Mouse (Mus musculus): Measurements from ENCODE around the gene Akap6. TPM values are rescaled to one million over a fixed set of nuclear protein-coding genes. Genes with fewer than 3 reads are reported as not detected.

The Akap6 gene
- total and polyA plus RNA-seq, 2 experiments from 2014 or later: 21.3 to 77.3 TPM

DNA sequence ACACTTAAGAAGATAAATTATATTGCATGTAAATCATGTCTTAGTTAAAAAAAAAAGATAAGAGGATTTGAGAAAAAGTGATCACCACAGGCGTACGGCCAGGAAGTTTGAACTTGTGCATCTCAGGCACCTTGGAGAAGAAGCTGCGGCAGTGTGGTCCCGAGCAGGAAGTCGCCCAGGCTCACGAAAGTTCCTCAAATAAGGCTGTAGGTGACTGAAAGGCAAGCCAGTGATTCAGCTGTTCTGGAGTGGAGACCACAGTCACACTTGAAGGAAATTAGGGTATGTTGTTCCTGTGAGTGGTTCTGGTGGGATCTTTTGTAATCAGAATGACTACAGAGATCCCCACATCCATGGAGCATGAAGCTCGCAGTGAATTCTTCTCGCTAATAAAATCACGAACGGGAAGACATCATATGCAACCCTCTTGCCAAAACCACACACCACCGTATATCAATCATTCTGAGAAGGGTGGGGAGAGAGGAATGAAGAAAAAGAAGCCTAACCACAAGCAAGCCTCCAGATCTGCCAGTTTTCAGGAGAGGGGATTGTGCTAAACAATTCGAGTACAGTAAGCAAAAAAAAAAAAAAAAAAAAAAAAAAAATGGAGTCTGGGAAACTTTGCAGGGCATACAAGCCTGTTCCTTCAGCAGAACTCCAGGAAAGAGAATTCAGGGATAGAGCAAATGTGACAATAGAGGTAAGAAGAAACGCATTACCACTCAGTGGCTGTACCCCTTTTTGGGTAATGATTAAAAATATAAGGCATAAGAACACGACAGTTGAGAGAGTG is 130.0 kb downstream of the Akap6 start:
- DNase-seq (ENCODE audit: low spot score) (no peak), ATAC-seq (no peak)
- Histone ChIP-seq H3K4me2 (ENCODE audit: low read depth, low read length) (no peak overlapping the region), H3K9me3 (ENCODE audit: low read length) (no peaks in the 10 kb centered on the region), H3K9ac (replicated peaks; ENCODE audit: low read length) (no peak overlapping the region), H3K36me3 (ENCODE audit: insufficient read depth, low read length) (no peaks in the 10 kb centered on the region), H3K4me3 (ENCODE audit: low read length) (no peak overlapping the region), H3K27me3 (ENCODE audit: insufficient read depth, low read length) (no peaks in the 10 kb centered on the region), H3K4me1 (ENCODE audit: insufficient read depth, low read length) (no peaks in the 10 kb centered on the region), H3K27ac (no peak overlapping the region)
- WGBS: 67% methylated on average over 14 of the region's 14 CpGs
- TF ChIP-seq CTCF (IDR thresholded peaks at IDR 0.05; ENCODE audit: low read depth): no peak

DNA sequence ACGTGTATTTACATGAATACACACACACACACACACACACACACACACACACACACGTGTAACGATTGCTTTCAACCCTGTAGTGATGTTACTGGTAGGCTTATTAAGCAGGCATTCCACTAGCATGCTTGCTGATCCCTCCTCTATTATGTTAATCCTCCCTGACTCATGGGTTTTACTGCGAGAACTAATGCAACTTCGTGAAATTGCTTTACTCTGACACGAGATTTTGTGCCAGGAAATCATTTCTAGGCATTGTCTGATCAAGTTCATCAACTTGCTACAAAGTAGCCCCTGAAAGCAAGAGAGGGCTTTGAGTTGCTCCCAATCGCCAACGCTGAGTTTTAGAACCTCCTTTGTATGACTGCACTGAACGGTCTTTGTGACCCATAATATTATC is 132.6 kb downstream of the Akap6 start:
- H3K4me2 ChIP-seq (ENCODE audit: low read depth, low read length): no peak overlapping the region
- no peaks in the 10 kb centered on the region for H3K27me3 ChIP-seq (ENCODE audit: insufficient read depth, low read length)
- DNase-seq (ENCODE audit: low spot score) (no peak), ATAC-seq (no peak)
- H3K27ac ChIP-seq: 0 out of 2 replicates have a peak overlapping the region, but pooled peaks have one; percentile 4
- no peaks in the 10 kb centered on the region for H3K9me3 ChIP-seq (ENCODE audit: low read length)
- H3K9ac ChIP-seq (replicated peaks; ENCODE audit: low read length): no peak overlapping the region
- WGBS: 24% methylated on average over 9 of the region's 9 CpGs
- no peak for TF ChIP-seq CTCF (IDR thresholded peaks at IDR 0.05; ENCODE audit: low read depth)
- H3K4me3 ChIP-seq (ENCODE audit: low read length): no peak overlapping the region
- peaks cover 13% of the 10 kb centered on the region; the same call in 1 of the 2 replicates for H3K4me1 ChIP-seq (ENCODE audit: insufficient read depth, low read length)
- H3K36me3 ChIP-seq (ENCODE audit: insufficient read depth, low read length): no peaks in the 10 kb centered on the region

- Histone ChIP-seq H3K9ac (replicated peaks; ENCODE audit: low read length) (no peak overlapping the region), H3K36me3 (ENCODE audit: insufficient read depth, low read length) (no peaks in the 10 kb centered on the region), H3K4me3 (ENCODE audit: low read length) (no peak overlapping the region), H3K27ac (0 out of 2 replicates have a peak overlapping the region, but pooled peaks have one; percentile 4), H3K4me2 (ENCODE audit: low read depth, low read length) (no peak overlapping the region), H3K9me3 (ENCODE audit: low read length) (no peaks in the 10 kb centered on the region), H3K4me1 (ENCODE audit: insufficient read depth, low read length) (peaks cover 13% of the 10 kb centered on the region; the same call in 1 of the 2 replicates), H3K27me3 (ENCODE audit: insufficient read depth, low read length) (no peaks in the 10 kb centered on the region)
- peak; percentile 94 for TF ChIP-seq CTCF (IDR thresholded peaks at IDR 0.05; ENCODE audit: low read depth)
- ATAC-seq (peak; percentile 44; the same call in 1 of the 2 replicates), DNase-seq (ENCODE audit: low spot score) (peak; percentile 95)
- 9% methylated on average over 4 of the region's 4 CpGs for WGBS
Measured at GRCm38 (mm10) chr12:52832230-52832629, 133.0 kb downstream of the Akap6 start.

GRCm38 (mm10) chr12:52833141-52833540 is 134.0 kb downstream of the Akap6 start:
- H3K9ac ChIP-seq (replicated peaks; ENCODE audit: low read length): no peak overlapping the region
- H3K9me3 ChIP-seq (ENCODE audit: low read length): no peaks in the 10 kb centered on the region
- H3K27me3 ChIP-seq (ENCODE audit: insufficient read depth, low read length): no peaks in the 10 kb centered on the region
- ATAC-seq: no peak
- no peak for TF ChIP-seq CTCF (IDR thresholded peaks at IDR 0.05; ENCODE audit: low read depth)
- H3K4me1 ChIP-seq (ENCODE audit: insufficient read depth, low read length): peaks cover 13% of the 10 kb centered on the region; the same call in 1 of the 2 replicates
- no peaks in the 10 kb centered on the region for H3K36me3 ChIP-seq (ENCODE audit: insufficient read depth, low read length)
- DNase-seq (ENCODE audit: low spot score): no peak
- H3K27ac ChIP-seq: no peak overlapping the region
- no peak overlapping the region for H3K4me2 ChIP-seq (ENCODE audit: low read depth, low read length)
- WGBS: 50% methylated on average over 6 of the region's 6 CpGs
- no peak overlapping the region for H3K4me3 ChIP-seq (ENCODE audit: low read length)

DNA sequence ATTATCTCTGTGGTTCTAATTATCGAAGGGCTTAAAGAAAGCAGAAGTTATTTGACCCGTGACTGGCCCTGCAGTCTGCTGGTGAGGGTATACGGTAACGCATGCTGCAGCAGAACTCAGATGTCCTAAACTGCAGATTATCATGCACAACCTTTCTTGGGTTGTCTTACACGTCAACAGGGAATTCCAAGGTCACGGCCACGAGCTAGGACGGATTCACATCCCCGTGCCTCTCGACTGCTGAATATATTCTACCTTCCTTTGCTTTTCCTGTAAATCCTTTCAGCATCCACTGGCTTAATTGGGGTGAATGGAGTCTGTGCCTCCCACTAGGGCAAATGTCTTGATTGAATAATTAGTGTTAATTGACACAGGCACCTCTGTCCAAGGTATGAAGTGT is 134.9 kb downstream of the Akap6 start:
- ATAC-seq (no peak), DNase-seq (ENCODE audit: low spot score) (no peak)
- Histone ChIP-seq H3K9me3 (ENCODE audit: low read length) (no peaks in the 10 kb centered on the region), H3K4me2 (ENCODE audit: low read depth, low read length) (no peak overlapping the region), H3K36me3 (ENCODE audit: insufficient read depth, low read length) (no peaks in the 10 kb centered on the region), H3K4me3 (ENCODE audit: low read length) (no peak overlapping the region), H3K9ac (replicated peaks; ENCODE audit: low read length) (no peak overlapping the region), H3K27me3 (ENCODE audit: insufficient read depth, low read length) (no peaks in the 10 kb centered on the region), H3K27ac (peak overlapping the region; percentile 76; the same call in 1 of the 2 replicates), H3K4me1 (ENCODE audit: insufficient read depth, low read length) (peaks cover 13% of the 10 kb centered on the region; the same call in 1 of the 2 replicates)
- WGBS: 30% methylated on average over 10 of the region's 10 CpGs
- no peak for TF ChIP-seq CTCF (IDR thresholded peaks at IDR 0.05; ENCODE audit: low read depth)

DNA sequence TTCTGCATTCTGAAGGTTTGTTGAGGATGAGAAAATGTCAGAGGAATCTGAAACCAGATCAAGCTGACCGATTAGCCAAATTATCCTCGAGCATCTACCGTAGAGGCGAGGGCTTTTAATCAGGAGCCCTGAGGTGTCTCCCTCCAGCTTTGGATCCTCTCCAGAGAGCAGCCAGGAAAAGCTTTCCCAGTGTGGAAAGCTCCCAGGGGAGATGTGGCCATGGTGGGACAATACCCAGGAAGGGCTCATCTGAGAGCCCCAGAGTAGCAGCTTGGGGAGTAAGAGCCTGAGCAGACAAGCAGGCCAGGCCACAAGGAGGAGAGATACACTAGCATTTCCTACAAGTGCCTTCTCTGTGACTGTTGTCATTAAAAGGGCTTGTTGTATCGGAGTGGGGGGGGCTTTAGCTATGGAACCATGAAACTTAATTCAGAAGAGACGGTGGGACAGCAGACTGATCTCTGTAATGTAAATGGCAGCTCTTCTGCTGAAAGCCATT is 135.6 kb downstream of the Akap6 start:
- 16% methylated on average over 6 of the region's 6 CpGs for WGBS
- DNase-seq (ENCODE audit: low spot score): no peak
- H3K27me3 ChIP-seq (ENCODE audit: insufficient read depth, low read length): no peaks in the 10 kb centered on the region
- ATAC-seq: no peak; the same call in 1 of the 2 replicates
- H3K4me3 ChIP-seq (ENCODE audit: low read length): no peak overlapping the region
- no peak for TF ChIP-seq CTCF (IDR thresholded peaks at IDR 0.05; ENCODE audit: low read depth)
- H3K27ac ChIP-seq: peak overlapping the region; percentile 76; the same call in 1 of the 2 replicates
- peak overlapping the region; percentile 22; the same call in 1 of the 2 replicates for H3K9ac ChIP-seq (replicated peaks; ENCODE audit: low read length)
- H3K4me2 ChIP-seq (ENCODE audit: low read depth, low read length): no peak overlapping the region
- H3K36me3 ChIP-seq (ENCODE audit: insufficient read depth, low read length): no peaks in the 10 kb centered on the region
- no peaks in the 10 kb centered on the region for H3K9me3 ChIP-seq (ENCODE audit: low read length)
- peaks cover 13% of the 10 kb centered on the region; the same call in 1 of the 2 replicates for H3K4me1 ChIP-seq (ENCODE audit: insufficient read depth, low read length)
